Mouse (Mus musculus): ENCODE results near the gene Tmem200a.

- TF ChIP-seq CTCF (IDR thresholded peaks at IDR 0.05; ENCODE audit: low read depth) (no peak), EP300 (IDR thresholded peaks at IDR 0.05; ENCODE audit: low read depth) (no peak)
Measured at GRCm38 (mm10) chr10:26018740-26019139, 60.1 kb downstream of the Tmem200a start.

Data from liver, postnatal 0 days (tissue).